Mouse (Mus musculus): ENCODE results near the gene Actrt2. TPM values are rescaled to one million over a fixed set of nuclear protein-coding genes. Genes with fewer than 3 reads are reported as not detected.

Actrt2 gene
- polyA plus RNA-seq, 1 experiment: not detected

DNA sequence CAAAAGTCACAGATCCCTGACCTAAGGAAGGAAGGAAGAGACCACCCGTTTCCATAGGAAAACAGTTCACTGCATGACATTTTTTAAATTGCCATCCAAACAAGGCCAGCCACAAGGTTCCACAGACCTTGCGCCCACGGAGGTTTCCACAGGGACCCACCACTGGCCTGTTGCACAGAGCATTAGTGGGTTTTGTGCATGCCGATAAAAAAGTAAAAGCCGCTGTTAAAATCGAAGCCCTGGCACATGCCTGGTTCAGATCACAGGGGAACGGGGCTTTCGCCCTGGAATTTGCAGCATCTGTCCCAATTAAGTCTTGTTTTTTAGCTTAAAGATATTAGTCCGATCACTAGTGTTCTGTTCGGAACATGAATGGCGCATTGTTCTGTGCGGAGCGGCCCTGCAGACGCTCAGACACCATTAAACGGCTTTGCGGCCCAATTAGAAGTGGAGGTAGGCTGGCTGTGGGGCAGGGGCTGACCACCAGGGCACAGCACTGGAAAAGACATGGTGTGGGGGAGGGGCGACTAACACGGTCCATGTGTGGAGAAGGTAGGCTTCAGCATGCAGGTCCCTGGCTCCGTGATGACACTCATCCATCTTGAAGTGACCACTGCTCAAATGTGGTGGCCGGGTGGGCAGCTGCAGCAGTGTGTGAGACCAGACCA lies 25.8 kb upstream of the Actrt2 start:
- Histone ChIP-seq H3K79me2 (ENCODE audit: control insufficient read depth, insufficient read depth) (no peaks in the 10 kb centered on the region), H3K4me2 (ENCODE audit: low read depth) (no peak overlapping the region), H3ac (ENCODE audit: control insufficient read depth, insufficient read length) (no peak overlapping the region), H3K36me3 (ENCODE audit: control insufficient read depth, insufficient read depth) (no peaks in the 10 kb centered on the region), H3K4me3 (no peak overlapping the region), H3K27me3 (ENCODE audit: control insufficient read depth, insufficient read depth, insufficient read length) (no peaks in the 10 kb centered on the region)
- TF ChIP-seq TCF3 (IDR thresholded peaks at IDR 0.05; ENCODE audit: insufficient read length, low read depth) (no peak), POLR2A (IDR thresholded peaks at IDR 0.05; ENCODE audit: insufficient read length, low read depth) (no peak), MAX (IDR thresholded peaks at IDR 0.05; ENCODE audit: low read depth) (no peak), SRF (IDR thresholded peaks at IDR 0.05; ENCODE audit: control insufficient read depth, insufficient read length, low read depth) (no peak), CEBPB (IDR thresholded peaks at IDR 0.05; ENCODE audit: insufficient read depth, poor library complexity, severe bottlenecking) (no peak), USF1 (IDR thresholded peaks at IDR 0.05; ENCODE audit: low read depth) (no peak)

DNA sequence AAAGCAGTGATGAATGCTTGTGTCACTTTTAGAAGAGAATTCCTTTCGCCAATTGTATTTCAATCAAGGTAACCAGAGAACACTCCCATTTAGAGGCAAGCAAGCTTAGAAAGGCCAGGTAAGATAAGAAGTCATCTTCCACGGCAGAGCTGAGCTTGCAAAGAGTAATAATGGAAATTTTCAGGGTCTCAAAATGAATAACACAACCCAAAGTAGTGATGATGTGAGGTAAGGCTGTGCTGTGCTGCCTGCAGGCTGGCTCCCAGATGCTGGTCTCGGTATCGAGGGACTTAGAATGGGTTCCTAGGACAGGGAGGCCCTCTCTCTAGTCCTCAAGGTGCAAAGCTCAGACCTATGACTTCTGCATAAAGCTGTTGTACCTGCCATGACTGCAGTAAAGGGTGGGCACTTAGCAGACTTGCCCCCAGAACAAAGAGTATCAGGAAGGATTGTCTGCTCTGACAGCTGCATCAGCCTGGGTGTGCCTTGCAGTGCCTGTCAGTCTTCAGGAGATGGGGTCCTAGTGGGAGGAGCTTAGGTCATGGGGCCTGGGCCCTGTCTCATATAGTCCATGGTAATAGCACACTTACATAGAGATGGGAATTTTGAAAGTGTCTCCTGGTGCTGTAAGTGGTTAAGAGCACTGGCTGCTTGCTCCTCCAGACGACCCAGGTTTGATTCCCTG lies 15.5 kb upstream of the Actrt2 start:
- no peaks in the 10 kb centered on the region for H3K27me3 ChIP-seq (ENCODE audit: control insufficient read depth, insufficient read depth, insufficient read length)
- no peaks in the 10 kb centered on the region for H3K79me2 ChIP-seq (ENCODE audit: control insufficient read depth, insufficient read depth)
- no peak overlapping the region for H3ac ChIP-seq (ENCODE audit: control insufficient read depth, insufficient read length)
- H3K4me3 ChIP-seq: no peak overlapping the region
- no peaks in the 10 kb centered on the region for H3K36me3 ChIP-seq (ENCODE audit: control insufficient read depth, insufficient read depth)
- H3K4me2 ChIP-seq (ENCODE audit: low read depth): no peak overlapping the region
- TF ChIP-seq REST (IDR thresholded peaks at IDR 0.05; ENCODE audit: insufficient read depth, insufficient read length) (no peak), POLR2AphosphoS2 (IDR thresholded peaks at IDR 0.05; ENCODE audit: insufficient read length, low read depth) (no peak), MAX (IDR thresholded peaks at IDR 0.05; ENCODE audit: low read depth) (no peak), POLR2A (IDR thresholded peaks at IDR 0.05; ENCODE audit: insufficient read length, low read depth) (no peak), MYOG (IDR thresholded peaks at IDR 0.05; ENCODE audit: control insufficient read depth in 1 of 3, insufficient read depth in 1 of 3, insufficient read length in 2 of 3, low read depth in 2 of 3) (no peak), CEBPB (IDR thresholded peaks at IDR 0.05; ENCODE audit: insufficient read depth, poor library complexity, severe bottlenecking) (no peak), MYOD1 (IDR thresholded peaks at IDR 0.05; ENCODE audit: control insufficient read depth in 1 of 3, insufficient read length in 2 of 3, low read depth in 2 of 3) (no peak), E2F4 (IDR thresholded peaks at IDR 0.05; ENCODE audit: insufficient read depth) (no peak), SRF (IDR thresholded peaks at IDR 0.05; ENCODE audit: control insufficient read depth, insufficient read length, low read depth) (no peak), TCF3 (IDR thresholded peaks at IDR 0.05; ENCODE audit: insufficient read length, low read depth) (no peak)

DNA sequence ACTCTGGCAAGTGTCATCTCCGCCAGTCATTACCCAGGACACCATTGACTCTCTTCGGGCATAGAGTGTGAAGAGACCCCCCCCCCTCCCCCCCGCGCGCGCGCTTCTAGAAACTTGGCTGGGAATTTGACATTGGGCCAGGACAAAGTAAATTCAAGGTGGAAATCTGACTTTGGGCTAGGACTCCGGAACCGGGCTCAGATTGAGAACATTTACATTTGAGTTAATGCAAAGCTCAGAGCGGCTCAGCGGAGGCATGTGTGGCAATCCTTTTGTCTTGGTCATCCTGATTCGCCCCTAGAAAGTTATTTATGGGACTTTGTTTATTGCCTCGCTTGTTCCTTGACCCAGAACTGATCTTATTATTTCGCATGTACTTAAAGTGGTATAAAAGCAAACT lies 14.6 kb upstream of the Actrt2 start:
- no peak overlapping the region for H3ac ChIP-seq (ENCODE audit: control insufficient read depth, insufficient read length)
- H3K4me3 ChIP-seq: no peak overlapping the region
- H3K27me3 ChIP-seq (ENCODE audit: control insufficient read depth, insufficient read depth, insufficient read length): no peaks in the 10 kb centered on the region
- H3K79me2 ChIP-seq (ENCODE audit: control insufficient read depth, insufficient read depth): no peaks in the 10 kb centered on the region
- TF ChIP-seq MAX (IDR thresholded peaks at IDR 0.05; ENCODE audit: low read depth): no peak
- H3K36me3 ChIP-seq (ENCODE audit: control insufficient read depth, insufficient read depth): no peaks in the 10 kb centered on the region
- no peak overlapping the region for H3K4me2 ChIP-seq (ENCODE audit: low read depth)

- Histone ChIP-seq H3K4me3 (no peak overlapping the region), H3ac (ENCODE audit: control insufficient read depth, insufficient read length) (no peak overlapping the region), H3K27me3 (ENCODE audit: control insufficient read depth, insufficient read depth, insufficient read length) (no peaks in the 10 kb centered on the region), H3K36me3 (ENCODE audit: control insufficient read depth, insufficient read depth) (no peaks in the 10 kb centered on the region), H3K79me2 (ENCODE audit: control insufficient read depth, insufficient read depth) (no peaks in the 10 kb centered on the region), H3K4me2 (ENCODE audit: low read depth) (no peak overlapping the region)
- TF ChIP-seq MYOD1 (IDR thresholded peaks at IDR 0.05; ENCODE audit: control insufficient read depth in 1 of 3, insufficient read length in 2 of 3, low read depth in 2 of 3) (no peak), TCF3 (IDR thresholded peaks at IDR 0.05; ENCODE audit: insufficient read length, low read depth) (no peak), CEBPB (IDR thresholded peaks at IDR 0.05; ENCODE audit: insufficient read depth, poor library complexity, severe bottlenecking) (no peak), REST (IDR thresholded peaks at IDR 0.05; ENCODE audit: insufficient read depth, insufficient read length) (no peak), POLR2A (IDR thresholded peaks at IDR 0.05; ENCODE audit: insufficient read length, low read depth) (no peak), POLR2AphosphoS2 (IDR thresholded peaks at IDR 0.05; ENCODE audit: insufficient read length, low read depth) (no peak), MYOG (IDR thresholded peaks at IDR 0.05; ENCODE audit: control insufficient read depth in 1 of 3, insufficient read depth in 1 of 3, insufficient read length in 2 of 3, low read depth in 2 of 3) (no peak), MAX (IDR thresholded peaks at IDR 0.05; ENCODE audit: low read depth) (no peak), USF1 (IDR thresholded peaks at IDR 0.05; ENCODE audit: low read depth) (no peak), TCF12 (IDR thresholded peaks at IDR 0.05; ENCODE audit: insufficient read depth, poor library complexity, severe bottlenecking) (no peak), SRF (IDR thresholded peaks at IDR 0.05; ENCODE audit: control insufficient read depth, insufficient read length, low read depth) (no peak), E2F4 (IDR thresholded peaks at IDR 0.05; ENCODE audit: insufficient read depth) (no peak)
These were observed 7.9 kb upstream of the Actrt2 start for GRCm38 (mm10) chr4:154675441-154676000.

DNA sequence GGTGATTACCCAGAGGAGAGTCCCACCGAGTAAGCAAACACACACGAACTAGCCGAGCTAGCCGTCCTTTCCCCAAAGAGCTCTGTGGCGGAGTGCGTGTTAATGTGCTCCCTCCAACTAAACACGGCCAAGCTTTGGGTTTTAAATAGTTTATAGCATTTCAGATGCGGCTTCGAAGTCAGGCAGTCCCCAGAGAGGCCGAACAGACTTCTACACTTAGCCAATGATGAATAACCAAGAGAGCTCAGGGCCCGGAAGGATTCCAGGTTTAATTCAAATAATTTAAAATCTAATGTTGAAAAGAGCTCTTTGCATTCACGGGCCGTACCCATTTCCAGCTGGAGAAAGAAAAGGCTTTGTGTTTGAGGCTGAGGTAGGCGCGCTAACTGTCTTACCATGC lies 7.3 kb upstream of the Actrt2 start:
- Histone ChIP-seq H3ac (ENCODE audit: control insufficient read depth, insufficient read length) (no peak overlapping the region), H3K79me2 (ENCODE audit: control insufficient read depth, insufficient read depth) (no peaks in the 10 kb centered on the region), H3K36me3 (ENCODE audit: control insufficient read depth, insufficient read depth) (no peaks in the 10 kb centered on the region), H3K4me3 (no peak overlapping the region), H3K4me2 (ENCODE audit: low read depth) (no peak overlapping the region), H3K27me3 (ENCODE audit: control insufficient read depth, insufficient read depth, insufficient read length) (no peaks in the 10 kb centered on the region)
- TF ChIP-seq MYOG (IDR thresholded peaks at IDR 0.05; ENCODE audit: control insufficient read depth in 1 of 3, insufficient read depth in 1 of 3, insufficient read length in 2 of 3, low read depth in 2 of 3) (no peak), E2F4 (IDR thresholded peaks at IDR 0.05; ENCODE audit: insufficient read depth) (no peak), POLR2A (IDR thresholded peaks at IDR 0.05; ENCODE audit: insufficient read length, low read depth) (no peak), CEBPB (IDR thresholded peaks at IDR 0.05; ENCODE audit: insufficient read depth, poor library complexity, severe bottlenecking) (no peak), SRF (IDR thresholded peaks at IDR 0.05; ENCODE audit: control insufficient read depth, insufficient read length, low read depth) (no peak), MAX (IDR thresholded peaks at IDR 0.05; ENCODE audit: low read depth) (no peak), POLR2AphosphoS2 (IDR thresholded peaks at IDR 0.05; ENCODE audit: insufficient read length, low read depth) (no peak)
